Mouse (Mus musculus): Measurements from ENCODE around the gene Izumo1r. TPM values are rescaled to one million over a fixed set of nuclear protein-coding genes. Genes with fewer than 3 reads are reported as not detected.
"Not testable (repeated sequence)": the region's sequence is repeated elsewhere in the genome, so short reads cannot be mapped to it uniquely, and the experiment has no call there.

The Izumo1r gene
- total RNA-seq, 2 experiments from 2014 or later, result 0.48 to 0.81 TPM

DNA sequence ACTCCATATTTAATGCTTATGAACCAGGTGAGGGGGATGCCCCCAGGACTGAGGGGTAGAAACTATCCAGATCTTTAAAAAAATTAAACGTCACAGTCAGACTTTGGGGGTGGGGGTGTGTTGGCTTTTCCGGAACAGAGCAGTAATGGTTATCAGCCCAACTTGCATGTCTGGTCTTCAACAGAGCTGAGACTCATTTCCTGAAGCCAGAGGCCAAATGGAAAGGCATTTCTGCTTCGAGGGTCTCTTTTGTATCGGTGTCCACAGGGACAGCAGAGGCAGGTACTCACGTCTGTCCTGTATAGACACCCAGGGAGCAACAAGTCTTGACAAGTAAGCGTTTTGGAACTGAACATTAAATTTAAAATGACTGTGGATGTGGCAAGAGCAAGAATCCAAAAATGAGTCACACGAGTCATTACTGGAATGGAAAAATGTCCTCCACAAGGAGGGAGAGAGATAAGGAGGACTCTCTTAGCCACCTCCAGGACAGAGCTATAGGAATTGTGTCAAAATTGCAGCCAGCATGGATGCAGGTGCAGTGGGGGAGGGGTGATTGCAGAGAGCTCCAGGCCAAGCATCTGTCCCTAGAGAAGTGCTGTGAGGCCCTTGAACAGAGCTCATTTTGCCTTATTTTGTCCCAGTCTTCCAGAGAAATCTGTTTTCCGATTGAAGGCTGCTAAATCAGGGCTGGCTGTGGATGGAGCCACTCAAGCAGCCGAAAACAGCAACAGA lies 1.2 kb upstream of the Izumo1r start:
- DNase-seq, result no peak

GRCm38 (mm10) chr9:14903006-14903405 lies 743 bp downstream of the Izumo1r start:
- DNase-seq, result no peak

DNA sequence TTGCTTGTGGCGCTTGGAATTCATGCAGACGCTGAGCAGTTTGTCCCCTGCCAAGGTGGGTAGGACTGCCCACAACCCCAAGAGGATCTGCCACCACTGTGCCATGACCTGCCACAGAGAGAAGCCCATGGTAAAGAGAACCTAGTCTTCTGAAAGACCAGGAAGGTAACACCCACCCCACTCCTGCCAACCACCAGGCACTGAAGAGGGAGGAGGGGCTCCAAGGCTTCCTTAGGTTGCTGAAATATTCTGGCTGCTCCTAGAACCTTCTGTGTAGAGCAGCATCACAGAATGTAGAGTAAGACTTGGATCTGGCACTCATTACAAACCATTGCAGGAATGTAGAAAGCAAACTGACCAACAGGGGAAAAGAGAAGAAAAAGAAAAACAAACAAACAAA lies 1.3 kb downstream of the Izumo1r start:
- no peak for DNase-seq

DNA sequence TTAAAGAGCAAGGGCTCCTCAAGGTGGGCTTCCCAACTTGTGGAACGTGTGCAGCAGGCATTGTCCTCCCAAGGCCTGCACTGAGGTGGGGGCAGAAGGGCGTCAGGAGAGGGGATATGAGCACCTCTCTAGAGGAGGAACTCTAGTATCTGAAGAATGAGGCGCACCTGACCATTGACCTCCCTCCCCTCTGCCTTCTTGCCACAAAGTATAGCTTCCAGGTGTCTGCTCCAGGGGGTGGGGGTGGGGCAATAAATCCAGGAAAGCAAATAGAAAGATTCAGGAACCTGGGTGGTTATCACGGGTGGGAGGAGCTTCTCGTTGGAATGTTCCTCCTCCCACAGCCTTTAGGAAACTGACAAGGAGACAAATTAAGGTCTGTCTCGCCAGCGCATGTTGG lies 2.0 kb downstream of the Izumo1r start:
- DNase-seq, result no peak

DNA sequence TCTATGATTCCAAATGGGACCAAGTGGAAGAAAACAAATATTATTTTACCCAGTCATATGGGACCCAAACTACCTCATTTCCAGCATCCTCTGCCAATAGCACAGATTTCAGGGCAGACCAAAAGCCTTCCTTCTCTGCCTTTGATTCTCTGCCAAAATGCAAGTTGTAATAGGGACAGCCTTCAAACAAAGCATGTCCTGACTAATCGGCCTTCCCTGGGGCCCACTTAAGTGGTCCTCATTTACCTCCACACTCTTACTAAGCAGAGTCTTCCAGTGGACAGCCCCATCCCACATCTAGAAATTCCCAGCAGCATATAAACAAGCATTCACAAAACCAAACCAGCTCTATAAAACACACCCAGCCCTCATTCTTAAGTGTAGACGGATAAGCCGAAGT lies 6.6 kb downstream of the Izumo1r start:
- no peak for DNase-seq

- no peak for DNase-seq
Measured at GRCm38 (mm10) chr9:14895237-14895835, 8.4 kb downstream of the Izumo1r start.

DNA sequence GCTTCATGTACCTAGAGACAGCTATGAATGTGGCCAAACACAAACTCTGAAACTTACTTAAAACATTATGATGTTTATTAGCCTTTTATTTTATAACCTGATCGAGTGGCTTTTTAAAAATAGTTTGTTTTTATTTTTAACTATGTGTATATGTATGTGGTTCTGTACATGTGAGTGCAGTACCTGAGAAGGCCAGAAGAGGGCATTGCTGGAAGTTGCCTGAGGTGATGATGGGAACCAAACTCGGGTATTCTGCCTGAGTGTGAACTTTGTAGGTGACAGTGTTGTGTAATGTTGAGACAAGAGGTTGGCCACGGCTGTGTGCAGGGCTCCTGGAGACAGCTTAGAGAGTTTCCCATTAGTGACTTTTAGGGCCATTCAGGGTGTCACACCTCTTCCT lies 9.1 kb downstream of the Izumo1r start:
- no peak for DNase-seq

GRCm38 (mm10) chr9:14893388-14893787 lies 10.4 kb downstream of the Izumo1r start:
- DNase-seq, result no peak

GRCm38 (mm10) chr9:14891891-14892290 lies 11.9 kb downstream of the Izumo1r start:
- DNase-seq, result no peak

GRCm38 (mm10) chr9:14890699-14891098 lies 13.1 kb downstream of the Izumo1r start:
- no peak for DNase-seq

GRCm38 (mm10) chr9:14888671-14889070 lies 15.1 kb downstream of the Izumo1r start:
- no peak for DNase-seq

DNA sequence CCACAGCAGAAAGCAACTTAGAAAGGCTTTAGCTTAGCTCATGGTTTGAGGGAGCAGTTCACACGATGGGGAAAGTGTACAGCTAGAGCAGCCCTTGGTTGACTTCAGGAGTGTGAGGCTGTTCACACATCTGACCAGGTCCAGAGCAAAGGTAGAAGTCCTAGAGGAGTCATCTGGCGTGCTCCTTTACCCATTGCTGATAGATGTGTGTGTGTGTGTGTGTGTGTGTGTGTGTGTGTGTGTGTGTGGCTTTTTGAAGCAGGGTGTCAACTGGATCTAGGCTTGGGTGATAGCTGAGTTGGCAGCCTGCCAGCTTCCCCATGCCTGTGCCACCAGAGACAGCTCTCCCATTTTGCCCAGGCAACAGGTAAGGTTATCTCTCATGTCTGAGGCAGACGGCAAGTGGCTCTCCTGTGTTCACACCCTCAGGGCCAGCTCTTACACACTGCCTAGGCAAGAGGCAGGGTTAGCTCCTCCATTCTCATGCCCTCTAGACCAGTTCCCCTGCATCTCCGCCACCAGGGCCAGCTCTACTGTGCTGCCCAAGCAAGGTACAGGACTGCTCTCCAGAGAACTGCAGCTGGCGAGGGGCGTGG lies 15.9 kb downstream of the Izumo1r start:
- no peak for DNase-seq

- DNase-seq, result no peak
Measured at GRCm38 (mm10) chr9:14885954-14886353, 17.8 kb downstream of the Izumo1r start.

- DNase-seq, result peak; percentile 55
Measured at GRCm38 (mm10) chr9:14885151-14885550, 18.6 kb downstream of the Izumo1r start.

DNA sequence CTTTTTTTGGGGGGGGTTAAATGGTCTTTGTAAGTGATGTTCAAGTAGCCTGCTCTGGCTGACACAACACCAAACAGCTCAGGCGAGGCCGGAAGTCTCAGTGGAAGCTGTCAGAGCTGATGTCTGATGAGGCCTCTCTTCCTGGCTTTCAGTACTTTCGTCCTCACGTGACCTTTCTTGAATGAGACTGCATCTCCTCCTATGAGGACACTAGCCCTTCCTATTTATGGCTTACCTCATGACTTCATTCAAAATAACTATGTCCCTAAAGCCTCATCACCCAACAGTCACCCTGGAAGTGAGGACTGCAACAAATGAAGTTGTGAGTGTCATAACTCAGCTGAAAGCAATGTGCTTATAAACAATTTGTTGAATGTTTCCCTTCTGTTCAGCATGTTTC lies 19.1 kb downstream of the Izumo1r start:
- no peak for DNase-seq

DNA sequence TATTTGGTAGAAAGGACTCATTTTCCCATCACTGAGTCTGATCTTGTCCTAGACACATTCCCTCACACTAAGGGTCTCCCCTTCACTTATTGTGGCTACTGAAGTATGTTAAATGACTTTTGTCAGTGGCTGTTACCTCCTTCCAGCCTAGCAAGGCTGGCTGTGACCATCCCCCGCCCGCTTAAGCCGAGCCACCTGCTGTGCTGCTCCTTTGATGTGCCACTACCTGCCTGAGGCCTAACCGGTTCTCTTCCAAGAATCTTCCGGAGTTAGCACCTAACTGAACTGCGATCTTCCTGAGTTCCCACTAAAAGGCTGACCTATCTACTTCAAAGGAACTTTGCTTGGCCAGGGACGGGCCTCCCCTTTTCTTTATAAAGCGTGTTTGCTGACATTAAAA lies 27.2 kb downstream of the Izumo1r start:
- not testable (repeated sequence) for DNase-seq

DNA sequence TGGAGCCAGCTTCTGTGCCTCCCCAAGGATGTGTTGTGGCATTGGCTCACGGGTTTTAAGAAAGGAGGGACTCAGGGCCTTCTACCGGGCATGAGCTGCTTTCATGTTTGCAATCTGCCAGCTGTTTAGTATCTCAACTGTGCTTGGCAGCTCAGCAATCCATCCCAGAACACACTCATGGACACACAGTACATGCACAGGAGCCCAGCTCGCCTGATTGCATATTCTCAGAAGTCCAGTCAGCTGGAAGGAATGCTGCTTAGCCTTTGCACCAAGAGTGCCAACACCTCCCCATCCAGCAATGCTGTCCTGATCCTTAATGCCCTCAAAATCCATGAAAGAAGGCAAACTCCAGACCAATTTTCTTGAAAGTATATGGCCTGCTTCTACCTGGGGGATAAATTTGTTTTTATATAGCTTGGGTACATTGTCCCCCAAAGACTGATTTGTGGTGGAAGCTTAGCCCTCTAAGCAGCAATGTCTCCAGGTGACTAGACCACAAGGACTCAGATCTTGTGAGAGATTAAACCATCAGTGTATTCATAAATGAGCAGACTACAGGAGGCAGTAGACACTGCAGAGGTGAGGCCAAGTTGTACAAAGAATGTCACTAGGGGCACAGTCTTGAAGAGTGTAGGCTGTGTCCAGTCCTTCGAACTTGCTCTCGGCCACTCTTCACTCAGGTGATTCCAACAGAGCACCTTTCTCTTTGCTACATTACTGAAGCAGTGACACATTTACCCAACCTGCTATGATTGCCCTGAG lies 27.8 kb downstream of the Izumo1r start:
- no peak for DNase-seq

- no peak for DNase-seq
Measured at GRCm38 (mm10) chr9:14872181-14872930, 31.4 kb downstream of the Izumo1r start.

DNA sequence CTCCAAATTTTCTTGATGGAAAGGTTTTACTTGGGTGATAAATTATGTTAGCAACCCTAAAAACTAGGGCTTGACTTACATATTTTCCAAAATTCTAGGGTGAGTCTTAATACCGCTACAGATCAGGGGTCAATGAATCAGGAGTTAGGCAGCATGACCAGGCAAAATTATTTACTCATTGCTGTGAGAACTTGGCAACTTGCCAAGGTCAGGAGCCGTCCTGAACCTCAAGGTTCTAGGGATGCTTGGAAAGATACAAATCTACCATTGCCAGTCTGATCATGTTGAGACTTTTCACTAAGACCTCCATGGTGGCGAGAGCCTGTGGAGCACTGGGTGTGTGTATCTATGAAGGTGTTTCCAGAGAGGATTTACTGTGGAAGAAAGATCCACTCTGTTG lies 32.2 kb downstream of the Izumo1r start:
- DNase-seq, result peak; percentile 47

DNA sequence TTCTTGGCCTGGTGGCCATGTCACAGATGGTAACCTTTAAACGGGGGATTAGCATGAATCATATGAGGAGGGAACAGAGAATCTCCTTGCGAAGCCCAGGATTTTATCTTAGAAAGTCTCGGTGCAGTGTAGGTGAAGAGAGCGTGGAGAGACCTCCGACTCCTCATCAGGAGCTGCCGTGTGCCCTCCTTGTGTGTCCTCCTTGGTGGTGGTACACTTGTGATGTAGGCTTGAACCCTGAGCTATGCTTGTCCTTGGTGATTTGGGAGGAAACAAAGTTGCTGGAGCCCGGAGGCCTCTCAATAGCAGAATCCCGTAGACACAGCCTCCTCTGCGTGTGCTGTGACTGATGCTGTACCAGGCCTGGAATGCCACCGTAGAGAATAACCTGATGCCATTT lies 32.9 kb downstream of the Izumo1r start:
- DNase-seq, result no peak

DNA sequence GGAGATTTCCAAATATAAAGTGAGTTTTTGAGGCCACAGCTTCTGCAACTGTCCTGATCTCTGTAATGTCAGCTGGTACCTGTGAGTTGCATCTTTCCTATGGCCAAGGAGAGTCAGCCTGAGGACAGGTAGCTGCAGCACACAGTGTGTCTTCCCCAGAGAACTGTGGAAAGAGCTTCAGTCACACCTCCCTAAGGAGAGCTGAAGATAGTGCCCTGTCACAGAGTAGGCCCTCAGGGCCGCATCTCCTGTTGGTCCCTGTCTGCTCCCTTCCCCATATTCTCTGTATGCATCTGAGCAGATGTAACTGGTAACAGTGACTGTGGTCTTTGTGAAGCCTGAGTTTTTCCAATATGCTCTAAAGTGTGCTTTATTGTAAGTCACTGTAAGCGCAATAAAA lies 33.4 kb downstream of the Izumo1r start:
- DNase-seq, result no peak

- DNase-seq, result no peak
Measured at GRCm38 (mm10) chr9:14868326-14868725, 35.4 kb downstream of the Izumo1r start.
